Mouse (Mus musculus) activated CD4-positive, CD25-positive, alpha-beta regulatory T cell, adult 4 months (primary cell): ENCODE measurements around the gene Pid1. TPM values are rescaled to one million over a fixed set of nuclear protein-coding genes. Genes with fewer than 3 reads are reported as not detected.
"Not testable (repeated sequence)": the region's sequence is repeated elsewhere in the genome, so short reads cannot be mapped to it uniquely, and the experiment has no call there.

Source experiments
- ATAC-seq: one replicate; pipeline ENCODE4 v1.8.0; 2017
- polyA plus RNA-seq, 2 experiments: library from polyadenylated mRNA; unstranded; fragments of 100-300 nt; shearing (Covaris generic); gene quantifications; one replicate each; pipeline ENCODE4 v1.2.1; 2017

Gene Pid1
- polyA plus RNA-seq, 2 experiments from 2014 or later = 0.28 to 0.70 TPM

DNA sequence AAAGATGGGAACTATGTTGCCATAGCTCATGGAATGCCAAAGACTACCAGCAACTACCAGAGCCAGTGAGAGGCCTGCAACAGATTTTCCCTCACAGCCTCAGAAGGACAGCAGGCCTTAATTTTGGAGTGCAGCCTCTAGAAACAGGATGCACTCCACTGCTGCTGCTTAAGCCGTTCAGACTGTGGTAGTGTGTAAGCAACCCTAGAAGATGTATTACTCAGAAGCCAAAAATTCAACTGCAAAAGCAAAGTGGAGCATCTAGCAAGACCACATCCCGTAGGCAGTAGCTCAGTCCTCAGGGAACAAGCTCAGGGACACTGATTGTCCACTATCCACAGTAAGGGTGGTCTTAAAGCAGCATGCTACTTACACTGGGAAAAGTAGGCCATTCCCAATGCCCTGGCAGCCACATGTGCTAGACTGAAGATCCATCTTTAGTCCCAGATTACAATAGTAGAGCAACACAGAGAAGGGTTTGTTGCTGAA lies 92.2 kb downstream of the Pid1 start:
- ATAC-seq = no peak

DNA sequence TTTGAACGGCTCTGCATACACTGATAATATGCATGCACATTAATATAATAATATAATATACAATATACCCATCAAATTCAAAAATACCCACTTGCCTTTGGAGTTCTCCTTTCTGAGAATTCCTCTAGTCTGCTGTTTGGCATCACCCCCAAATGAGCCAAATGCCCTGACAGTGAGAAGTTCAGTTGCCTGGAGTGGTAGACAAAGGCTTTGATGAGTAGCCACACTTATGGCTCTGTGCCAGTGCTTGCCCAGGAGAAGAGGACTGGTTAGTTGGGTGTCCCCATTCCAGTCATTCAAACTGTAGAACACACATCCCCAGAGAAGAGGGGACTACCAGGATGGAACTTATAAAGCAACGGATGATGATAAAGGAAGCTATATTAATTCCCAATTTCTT lies 106.3 kb downstream of the Pid1 start:
- ATAC-seq = no peak

GRCm38 (mm10) chr1:84254361-84254760 lies 109.6 kb downstream of the Pid1 start:
- ATAC-seq = no peak

DNA sequence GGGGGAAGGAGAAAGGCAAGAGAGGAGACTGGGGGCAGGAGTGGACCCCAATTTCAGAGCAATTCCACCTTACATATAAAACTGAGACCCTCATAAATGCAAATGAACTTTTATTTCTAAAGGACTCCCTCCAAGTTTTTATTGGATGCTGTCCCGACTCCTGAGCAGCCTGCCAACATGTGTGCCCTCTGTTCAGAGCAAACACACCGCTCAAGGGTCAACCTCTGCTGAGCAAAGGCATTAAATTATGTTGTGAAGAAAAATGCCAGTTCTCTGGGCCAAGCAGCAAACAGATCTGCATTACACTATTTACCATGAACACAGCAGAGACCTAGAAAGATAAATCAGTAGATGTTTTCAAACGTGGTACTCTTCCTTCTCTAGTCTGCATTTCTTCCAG lies 110.1 kb downstream of the Pid1 start:
- no peak for ATAC-seq

- no peak for ATAC-seq
Measured at GRCm38 (mm10) chr1:84251205-84251604, 112.8 kb downstream of the Pid1 start.

- ATAC-seq = no peak
Measured at GRCm38 (mm10) chr1:84250770-84251169, 113.2 kb downstream of the Pid1 start.

DNA sequence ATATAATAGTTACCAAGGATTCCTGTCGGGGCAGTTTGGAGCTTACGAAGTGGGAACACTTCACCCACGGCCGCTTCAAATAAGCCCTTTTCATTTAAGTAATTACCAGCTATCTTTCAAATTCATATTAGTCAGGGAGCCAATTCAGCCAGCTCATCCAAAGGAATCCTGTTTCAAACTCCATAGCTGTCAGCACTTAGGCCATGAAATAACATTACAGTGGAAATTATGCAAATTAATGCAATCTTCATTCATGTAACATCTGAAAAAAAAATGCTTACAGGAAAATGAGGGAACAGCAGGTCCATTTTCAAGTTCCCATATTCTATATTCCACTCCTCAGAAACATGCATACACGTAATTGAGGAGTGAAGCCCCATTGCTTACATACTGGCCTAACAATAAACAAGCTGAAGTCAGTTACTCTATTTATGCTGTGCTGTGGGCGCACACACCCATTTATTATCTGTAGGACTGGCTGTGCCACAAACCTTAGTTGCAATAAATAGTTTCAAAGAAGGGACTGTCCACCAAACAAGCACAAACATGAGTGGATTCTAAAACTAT lies 114.1 kb downstream of the Pid1 start:
- ATAC-seq = no peak

DNA sequence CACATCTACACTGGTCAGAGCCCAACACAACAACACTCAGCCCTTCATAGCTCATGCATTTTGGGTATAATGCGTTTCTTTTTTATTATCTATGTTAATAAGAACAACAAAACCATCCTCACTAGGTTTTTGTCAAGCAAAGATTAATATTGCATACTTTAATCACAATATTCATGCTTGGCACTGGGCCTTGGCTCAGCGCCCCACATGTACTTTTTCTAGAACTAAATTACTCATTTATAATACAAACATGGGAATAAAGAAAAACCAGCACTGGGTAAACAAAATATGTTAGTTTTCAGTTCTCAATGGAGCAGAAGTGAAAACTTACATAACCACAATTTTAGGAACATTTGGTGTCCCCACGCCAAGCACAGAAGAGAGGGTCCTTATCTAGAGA lies 116.9 kb downstream of the Pid1 start:
- ATAC-seq = no peak

DNA sequence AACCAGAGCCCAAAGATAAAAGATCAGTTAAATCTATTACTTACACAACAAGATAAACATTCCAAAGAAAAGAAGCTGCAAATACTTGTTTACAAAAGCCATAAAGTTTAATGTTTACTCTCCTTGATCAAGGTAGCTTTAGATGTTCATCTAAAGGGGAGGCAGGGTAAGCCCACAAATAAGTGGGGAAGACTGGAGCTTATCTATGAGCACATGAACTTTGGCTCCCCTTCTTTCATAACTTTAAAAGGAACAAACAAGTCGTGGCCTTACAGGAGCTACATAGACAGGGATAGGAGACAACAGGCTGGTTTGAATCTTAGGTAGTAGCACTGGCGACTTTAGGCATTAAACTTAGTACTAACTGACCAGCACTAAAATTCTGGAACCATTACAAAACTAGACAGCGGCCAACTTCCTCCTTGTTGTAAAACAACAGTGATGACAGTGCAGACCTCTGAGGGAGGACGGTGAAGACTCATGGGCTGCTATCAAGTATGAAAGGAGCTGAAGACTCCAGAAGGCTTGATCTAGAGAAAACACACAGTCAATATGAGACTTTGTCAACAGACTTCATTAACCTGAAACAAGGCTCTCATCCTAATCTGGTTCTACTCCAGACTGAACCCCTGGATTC lies 122.7 kb downstream of the Pid1 start:
- ATAC-seq = no peak

- peak; percentile 23 for ATAC-seq
Measured at GRCm38 (mm10) chr1:84240203-84240602, 123.8 kb downstream of the Pid1 start.

GRCm38 (mm10) chr1:84230431-84230830 lies 133.5 kb downstream of the Pid1 start:
- no peak for ATAC-seq

DNA sequence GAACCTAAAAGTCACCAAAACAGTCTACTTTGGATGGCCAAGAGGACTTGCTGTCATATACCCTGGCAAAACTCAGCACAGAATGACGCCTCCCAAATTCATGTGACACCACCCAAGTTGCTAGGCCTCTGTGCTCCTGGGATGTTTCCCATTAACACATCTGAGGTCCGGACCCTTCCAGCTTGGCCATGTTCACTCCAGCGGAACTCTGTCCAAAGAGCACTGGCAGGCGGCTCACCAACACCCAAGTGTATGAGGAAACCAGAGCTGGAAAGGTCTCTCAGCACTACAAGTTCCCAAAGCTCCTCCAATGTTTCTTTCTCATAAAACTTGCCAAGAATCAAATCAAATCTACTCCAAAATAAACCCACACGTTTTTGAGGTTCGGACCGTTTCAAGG lies 138.4 kb downstream of the Pid1 start:
- ATAC-seq = no peak

- ATAC-seq = no peak
Measured at GRCm38 (mm10) chr1:84222051-84222450, 141.9 kb downstream of the Pid1 start.

DNA sequence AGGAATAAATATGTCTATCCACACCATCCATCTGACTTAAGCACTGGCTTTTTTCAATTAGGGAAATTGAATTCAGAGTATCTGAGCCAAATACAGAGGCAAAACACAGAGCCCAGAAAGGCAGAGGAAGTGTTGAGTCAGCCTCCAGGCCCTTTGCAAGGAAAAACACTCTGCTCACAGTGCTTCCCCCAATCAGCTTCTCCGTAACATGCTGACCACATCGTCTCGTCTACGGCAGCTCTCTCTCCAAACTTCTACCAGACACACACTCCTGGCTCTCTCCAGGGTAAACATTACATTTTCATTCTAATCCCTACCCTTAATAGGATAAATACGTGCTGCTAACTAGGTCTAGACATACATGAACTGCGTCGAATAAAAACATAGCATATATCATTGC lies 145.4 kb downstream of the Pid1 start:
- ATAC-seq = no peak

DNA sequence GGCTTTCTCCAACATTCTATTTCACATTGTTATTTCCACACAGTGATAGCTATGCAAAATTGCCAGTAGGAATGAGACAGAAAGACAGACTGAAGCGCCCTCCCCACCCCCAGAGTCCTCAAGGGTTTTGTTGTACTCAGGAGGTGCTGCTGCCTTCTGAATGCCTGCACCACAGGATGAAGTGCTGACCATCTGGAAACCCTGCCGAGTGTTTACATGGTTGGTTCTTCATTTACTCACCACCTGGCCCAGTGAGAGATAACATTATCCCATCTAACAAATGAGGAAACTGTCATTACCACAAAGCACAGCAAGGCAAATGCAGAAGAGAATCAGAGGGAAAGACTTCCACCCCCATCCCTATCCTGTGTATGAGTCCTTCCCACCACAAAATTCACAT lies 146.2 kb downstream of the Pid1 start:
- no peak for ATAC-seq

- ATAC-seq = no peak
Measured at GRCm38 (mm10) chr1:84211507-84211906, 152.5 kb downstream of the Pid1 start.

DNA sequence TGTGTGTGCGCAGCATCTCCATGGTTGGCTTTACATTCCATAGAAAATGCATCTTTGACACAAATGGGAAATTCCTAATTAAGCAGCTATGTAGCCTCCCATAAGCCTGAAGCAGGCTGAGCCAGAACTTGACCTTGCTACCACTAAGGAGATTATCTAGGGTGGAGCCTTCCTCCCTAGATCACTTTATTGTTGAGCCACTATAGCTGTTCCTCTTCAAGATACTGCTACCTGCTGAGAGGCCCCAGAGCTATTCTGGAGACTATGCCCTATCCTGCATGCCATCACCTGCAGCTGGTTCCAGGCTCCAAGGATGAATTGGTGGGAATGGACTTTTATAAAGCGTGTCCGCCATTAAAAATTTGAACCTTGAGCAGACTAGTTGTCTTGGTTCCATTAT lies 158.2 kb downstream of the Pid1 start:
- ATAC-seq = not testable (repeated sequence)

DNA sequence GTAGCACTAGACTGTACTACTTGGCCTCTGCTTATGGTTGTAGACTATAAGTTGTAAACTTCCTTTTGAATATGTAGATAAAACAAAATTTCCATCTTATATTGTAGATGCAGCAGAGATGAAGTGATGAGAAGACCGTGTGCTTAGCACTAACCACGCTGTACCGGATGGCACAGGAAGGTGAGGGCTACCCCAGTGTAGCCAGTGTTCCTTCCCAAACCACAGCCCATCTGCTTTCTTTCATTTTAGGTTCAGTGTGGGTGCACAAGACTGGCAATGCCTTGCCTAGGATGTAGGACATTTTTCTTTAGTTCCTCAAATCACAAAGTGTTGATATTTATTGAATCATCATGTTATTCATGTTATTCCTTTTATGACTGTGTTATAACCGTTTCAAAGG lies 160.5 kb downstream of the Pid1 start:
- no peak for ATAC-seq

GRCm38 (mm10) chr1:84199890-84200289 lies 164.1 kb downstream of the Pid1 start:
- no peak for ATAC-seq

- no peak for ATAC-seq
Measured at GRCm38 (mm10) chr1:84198887-84199286, 165.1 kb downstream of the Pid1 start.

DNA sequence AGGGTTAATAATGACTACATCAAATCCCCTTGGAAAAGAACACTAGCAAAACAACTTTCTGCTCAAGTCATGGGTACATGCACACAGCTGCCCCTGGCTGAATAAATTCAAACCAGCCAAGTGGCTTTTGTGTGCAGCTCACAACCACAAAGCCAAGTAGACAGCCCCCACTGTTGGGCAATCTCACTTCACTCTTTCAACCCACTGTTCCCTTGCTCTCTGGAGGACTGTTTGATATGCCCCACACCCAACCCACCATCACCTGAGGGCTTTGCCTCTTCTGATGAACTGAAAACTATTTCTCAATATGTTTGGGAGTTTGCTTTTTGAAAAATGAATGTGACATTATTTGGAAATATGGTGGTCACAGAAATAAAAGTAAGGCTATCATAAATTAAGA lies 171.8 kb downstream of the Pid1 start:
- no peak for ATAC-seq

- ATAC-seq = no peak
Measured at GRCm38 (mm10) chr1:84189446-84189845, 174.5 kb downstream of the Pid1 start.

DNA sequence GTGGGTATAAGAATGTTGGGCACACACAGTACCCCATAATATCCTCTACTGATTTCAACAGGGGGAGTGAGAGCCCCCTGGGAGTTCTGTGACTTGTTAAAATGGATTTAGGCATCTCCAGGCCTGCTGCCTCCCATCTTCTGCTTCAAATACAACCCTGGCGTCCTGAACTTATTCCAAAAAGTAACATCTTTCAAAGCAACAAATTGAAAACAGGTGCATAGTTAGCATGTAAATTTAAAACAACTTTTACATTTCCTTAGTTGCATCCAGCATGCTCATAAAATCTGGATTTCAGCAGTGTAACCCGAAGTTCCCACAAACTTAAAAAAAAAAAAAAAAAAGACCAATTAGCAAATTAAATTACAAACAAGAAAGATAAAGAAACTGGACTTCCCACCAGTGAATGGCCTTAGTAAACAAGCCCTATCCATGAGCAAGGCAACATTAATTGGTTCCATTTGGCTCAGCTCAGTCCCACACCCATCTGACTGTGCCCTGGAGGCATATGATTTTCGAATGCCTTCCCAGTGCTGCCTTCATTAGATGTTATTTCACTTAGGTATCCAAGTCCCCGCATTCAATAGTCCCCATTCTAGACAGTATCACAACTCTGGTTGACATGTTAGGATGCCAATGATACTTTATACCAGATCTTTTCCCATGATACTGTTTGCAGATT lies 177.1 kb downstream of the Pid1 start:
- no peak for ATAC-seq

- no peak for ATAC-seq
Measured at GRCm38 (mm10) chr1:84177696-84178095, 186.3 kb downstream of the Pid1 start.
